Mouse (Mus musculus): ENCODE data around the gene Slc38a6. TPM values are rescaled to one million over a fixed set of nuclear protein-coding genes. Genes with fewer than 3 reads are reported as not detected.

The Slc38a6 gene
- polyA plus RNA-seq, 1 experiment from 2014 or later = 4.5 TPM

DNA sequence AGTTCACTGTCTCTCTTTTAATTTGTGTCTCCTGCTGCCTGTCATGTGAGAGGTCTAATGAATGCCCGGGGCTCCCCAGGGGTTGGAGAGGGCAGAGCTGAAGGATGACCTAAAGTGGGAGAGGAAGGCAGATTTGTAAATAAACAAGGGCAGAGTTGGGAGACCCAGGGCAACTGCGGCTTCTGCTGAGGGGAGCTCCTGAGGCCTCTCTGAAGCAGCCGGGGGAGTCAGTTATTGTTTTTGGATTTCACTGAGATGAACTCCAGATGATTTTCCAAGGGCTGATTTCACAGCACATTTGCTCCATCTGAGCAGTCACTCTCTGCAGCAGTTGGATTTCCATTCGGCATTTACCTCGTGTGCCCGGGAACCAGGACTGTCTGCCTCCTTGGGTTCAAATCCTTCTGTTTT, 107.3 kb downstream of the Slc38a6 start:
- Histone ChIP-seq H3K9me3 (replicated peaks) (no peaks in the 10 kb centered on the region), H3K27ac (ENCODE audit: poor library complexity, severe bottlenecking) (no peak overlapping the region), H3K9ac (no peak overlapping the region), H3K4me1 (replicated peaks) (peaks cover 35% of the 10 kb centered on the region), H3K4me3 (no peak overlapping the region), H3K4me2 (no peak overlapping the region), H3K27me3 (replicated peaks) (no peaks in the 10 kb centered on the region), H3K36me3 (no peaks in the 10 kb centered on the region)
- WGBS = 24% methylated on average over 6 of the region's 6 CpGs
- ATAC-seq (ENCODE audit: insufficient number of reproducible peaks, low FRiP score) = no peak

DNA sequence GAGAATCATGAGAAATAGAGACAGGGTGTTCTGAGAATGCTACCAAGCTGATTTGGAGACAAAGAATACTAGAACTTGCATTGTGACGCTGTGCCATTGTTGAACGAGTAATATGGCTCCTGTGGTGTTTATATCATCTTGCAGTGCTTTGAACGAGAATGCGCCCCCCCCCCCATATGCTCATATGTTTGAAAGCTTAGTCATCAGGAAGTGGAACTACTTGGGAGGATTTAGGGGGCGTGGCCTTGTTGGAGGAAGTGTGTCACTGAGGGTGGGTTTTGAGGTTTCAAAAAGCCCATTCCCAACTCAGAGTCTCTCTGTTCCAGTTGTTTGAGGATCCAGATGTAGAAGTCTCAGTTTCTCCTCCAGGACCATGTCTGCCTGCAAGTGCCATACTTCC, 108.0 kb downstream of the Slc38a6 start:
- ATAC-seq (ENCODE audit: insufficient number of reproducible peaks, low FRiP score) = no peak
- Histone ChIP-seq H3K9me3 (replicated peaks) (no peaks in the 10 kb centered on the region), H3K27me3 (replicated peaks) (no peaks in the 10 kb centered on the region), H3K36me3 (no peaks in the 10 kb centered on the region), H3K4me3 (no peak overlapping the region), H3K4me1 (replicated peaks) (peaks cover 30% of the 10 kb centered on the region), H3K27ac (ENCODE audit: poor library complexity, severe bottlenecking) (no peak overlapping the region), H3K4me2 (no peak overlapping the region), H3K9ac (no peak overlapping the region)
- 82% methylated on average over 5 of the region's 5 CpGs for WGBS

DNA sequence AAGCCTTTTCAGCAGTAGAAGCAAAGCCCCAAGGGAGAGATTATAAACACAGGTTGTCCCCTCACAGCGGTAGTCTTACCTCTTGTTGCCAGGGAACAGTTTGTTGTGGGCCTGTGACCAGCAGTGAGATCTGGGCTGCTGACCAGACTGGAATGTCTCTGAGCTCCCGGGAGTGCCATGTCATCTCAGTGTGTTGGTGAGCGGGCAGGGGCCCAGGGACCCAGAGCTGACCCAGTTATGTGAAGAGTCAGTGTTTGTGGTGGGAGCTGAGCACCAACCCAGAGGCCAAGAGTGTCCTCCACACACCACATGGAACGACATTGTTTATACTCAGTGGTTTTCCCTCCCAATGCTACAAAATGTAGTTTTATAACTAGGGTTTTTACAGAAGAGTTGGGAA, 112.8 kb downstream of the Slc38a6 start:
- Histone ChIP-seq H3K9me3 (replicated peaks) (no peaks in the 10 kb centered on the region), H3K27me3 (replicated peaks) (no peaks in the 10 kb centered on the region), H3K4me1 (replicated peaks) (peaks cover 28% of the 10 kb centered on the region), H3K4me2 (no peak overlapping the region), H3K4me3 (no peak overlapping the region), H3K9ac (no peak overlapping the region), H3K36me3 (no peaks in the 10 kb centered on the region), H3K27ac (ENCODE audit: poor library complexity, severe bottlenecking) (peak overlapping the region; percentile 9; the same call in 1 of the 2 replicates)
- WGBS = 30% methylated on average over 4 of the region's 4 CpGs
- ATAC-seq (ENCODE audit: insufficient number of reproducible peaks, low FRiP score) = no peak

DNA sequence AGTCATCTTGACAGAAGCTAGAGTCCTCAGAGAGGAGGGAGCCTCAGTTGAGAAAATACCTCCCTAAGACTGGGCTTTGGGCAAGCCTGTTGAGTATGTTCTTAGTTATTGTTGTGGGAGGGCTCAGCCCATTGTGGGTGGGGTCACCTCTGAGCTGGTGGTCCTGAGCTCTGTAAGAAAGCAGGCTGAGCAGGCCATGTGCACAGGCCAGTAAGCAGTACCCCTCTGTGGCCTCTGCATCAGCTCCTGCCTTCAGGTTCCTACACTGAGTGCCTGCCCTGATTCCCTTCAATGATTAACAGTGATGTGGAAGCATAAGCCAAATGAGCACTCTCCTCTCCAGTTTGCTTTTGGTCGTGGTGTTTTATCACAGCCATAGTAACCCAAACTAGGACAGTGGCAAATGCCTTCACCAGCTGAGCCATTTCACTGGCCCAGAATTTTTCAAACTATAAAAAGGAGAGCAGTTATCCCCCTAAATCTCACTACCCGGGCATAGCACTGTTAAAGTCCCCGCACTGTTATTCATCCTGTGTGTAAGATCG, 114.0 kb downstream of the Slc38a6 start:
- Histone ChIP-seq H3K9me3 (replicated peaks) (no peaks in the 10 kb centered on the region), H3K27ac (ENCODE audit: poor library complexity, severe bottlenecking) (0 out of 2 replicates have a peak overlapping the region, but pooled peaks have one; percentile 4), H3K36me3 (no peaks in the 10 kb centered on the region), H3K4me3 (no peak overlapping the region), H3K4me1 (replicated peaks) (peaks cover 35% of the 10 kb centered on the region), H3K9ac (no peak overlapping the region), H3K27me3 (replicated peaks) (no peaks in the 10 kb centered on the region), H3K4me2 (no peak overlapping the region)
- WGBS = 68% methylated on average over 4 of the region's 4 CpGs
- no peak for ATAC-seq (ENCODE audit: insufficient number of reproducible peaks, low FRiP score)

DNA sequence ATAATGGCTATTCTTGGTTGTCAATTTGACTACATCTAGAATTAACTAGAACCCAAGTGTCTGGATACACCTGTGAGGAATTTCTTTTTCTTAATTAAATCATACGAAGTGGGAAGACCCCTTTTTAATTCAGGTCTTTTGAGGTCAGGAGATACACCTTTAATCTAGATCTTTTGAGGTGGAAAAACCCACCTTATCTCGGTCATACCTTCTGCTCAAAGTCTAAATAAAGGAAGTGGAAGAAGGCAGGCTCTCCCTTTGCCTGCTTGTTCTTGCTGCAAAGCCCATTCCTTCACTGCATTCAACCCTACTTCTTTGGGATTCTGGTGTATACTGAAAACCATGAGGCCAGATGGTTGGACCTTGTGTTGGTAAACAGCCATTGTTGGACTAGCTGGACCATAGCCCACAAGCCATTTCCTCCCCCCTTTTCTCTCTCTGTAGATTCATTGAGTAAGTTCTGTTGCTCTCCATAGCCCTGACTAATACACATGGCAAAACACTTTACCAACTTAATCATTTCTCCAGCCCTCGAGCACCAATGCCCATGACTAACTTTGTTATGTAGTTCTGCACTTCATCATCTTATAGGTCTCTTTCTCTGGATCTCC, 115.0 kb downstream of the Slc38a6 start:
- Histone ChIP-seq H3K27ac (ENCODE audit: poor library complexity, severe bottlenecking) (peak overlapping the region; percentile 95), H3K36me3 (no peaks in the 10 kb centered on the region), H3K27me3 (replicated peaks) (no peaks in the 10 kb centered on the region), H3K9ac (no peak overlapping the region), H3K4me1 (replicated peaks) (peaks cover 37% of the 10 kb centered on the region), H3K4me2 (no peak overlapping the region), H3K4me3 (no peak overlapping the region), H3K9me3 (replicated peaks) (no peaks in the 10 kb centered on the region)
- WGBS = 65% methylated on average over 3 of the region's 3 CpGs
- no peak for ATAC-seq (ENCODE audit: insufficient number of reproducible peaks, low FRiP score)

DNA sequence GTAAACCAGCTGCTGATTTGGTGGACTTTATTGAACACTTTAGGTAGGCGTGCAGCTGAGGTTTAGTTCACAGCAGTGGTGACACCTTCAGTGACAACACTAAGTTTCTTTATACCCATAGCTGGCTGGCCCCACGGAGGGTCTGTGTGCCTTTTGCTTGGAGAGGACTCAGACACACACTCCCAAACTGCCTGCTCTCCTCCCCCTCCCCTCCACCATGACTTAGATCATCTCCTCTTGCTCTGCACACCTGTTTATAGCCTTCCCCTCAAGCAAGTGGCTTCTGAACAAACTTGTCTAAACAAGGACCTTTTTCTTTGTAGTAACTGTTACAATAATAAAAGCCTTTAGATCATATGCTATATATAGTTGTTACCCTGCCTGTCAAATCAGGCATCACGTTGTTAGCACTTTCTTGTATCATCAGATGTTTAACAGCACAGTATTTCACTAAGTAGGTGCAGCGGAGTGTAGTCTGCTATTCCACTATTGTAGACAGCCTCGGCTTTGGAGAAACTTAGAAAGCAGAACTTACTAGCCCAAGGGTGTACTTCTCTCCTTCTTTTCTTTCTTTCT, 115.6 kb downstream of the Slc38a6 start:
- WGBS = 48% methylated on average over 5 of the region's 5 CpGs
- no peak for ATAC-seq (ENCODE audit: insufficient number of reproducible peaks, low FRiP score)
- H3K9ac ChIP-seq = no peak overlapping the region

DNA sequence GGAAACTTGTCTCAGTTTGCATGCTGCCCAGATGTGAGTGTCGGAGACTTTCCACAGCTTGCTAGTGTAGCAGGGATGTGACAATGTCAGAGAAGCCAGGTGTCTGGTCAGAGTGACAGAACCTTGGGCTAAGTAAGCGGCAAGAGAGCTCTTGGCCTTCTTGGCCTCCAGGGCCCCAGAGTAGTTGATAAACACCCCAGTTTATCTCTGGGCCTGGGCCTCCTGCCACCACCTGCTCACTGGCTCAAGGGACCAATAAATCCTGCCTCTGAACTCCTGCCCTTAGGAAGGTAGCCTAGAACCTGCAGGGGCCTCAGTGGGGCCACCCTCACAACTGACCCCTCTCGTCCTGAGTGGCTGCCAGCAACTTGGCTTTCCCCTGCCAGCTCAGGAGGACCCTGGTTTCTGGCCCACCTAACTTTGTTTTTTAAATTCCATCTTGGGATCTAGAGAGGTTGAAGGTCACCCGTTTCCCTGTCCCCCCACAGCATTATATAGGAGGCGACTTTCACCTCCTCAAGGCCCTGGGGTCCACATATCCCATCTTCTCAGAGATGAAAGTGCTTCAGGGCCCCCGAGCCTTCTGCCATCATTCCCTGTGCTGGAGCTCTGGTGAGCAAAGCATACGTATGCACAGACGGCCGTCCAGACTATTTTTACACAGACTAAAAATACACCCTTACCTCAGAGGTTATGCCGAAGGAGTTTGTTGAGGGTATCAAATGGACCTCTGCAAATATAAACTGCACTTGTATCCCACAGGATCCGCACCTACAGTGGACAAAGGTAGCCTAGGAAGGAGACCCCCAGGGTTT, 116.5 kb downstream of the Slc38a6 start:
- no peaks in the 10 kb centered on the region for H3K36me3 ChIP-seq
- peak overlapping the region; percentile 95 for H3K27ac ChIP-seq (ENCODE audit: poor library complexity, severe bottlenecking)
- WGBS = 39% methylated on average over 11 of the region's 11 CpGs
- ATAC-seq (ENCODE audit: insufficient number of reproducible peaks, low FRiP score) = 0 out of 2 replicates have a peak, but pooled peaks have one; percentile 52
- no peak overlapping the region for H3K4me3 ChIP-seq
- H3K4me2 ChIP-seq = peak overlapping the region; percentile 34
- H3K9me3 ChIP-seq (replicated peaks) = no peaks in the 10 kb centered on the region
- H3K27me3 ChIP-seq (replicated peaks) = no peaks in the 10 kb centered on the region
- H3K4me1 ChIP-seq (replicated peaks) = peaks cover 37% of the 10 kb centered on the region
- H3K9ac ChIP-seq = peak overlapping the region; percentile 49; the same call in 1 of the 2 replicates

More for the DNA sequence above, 115.6 kb downstream of the Slc38a6 start:
- no peak overlapping the region for H3K4me2 ChIP-seq
- peaks cover 37% of the 10 kb centered on the region for H3K4me1 ChIP-seq (replicated peaks)
- H3K27ac ChIP-seq (ENCODE audit: poor library complexity, severe bottlenecking) = peak overlapping the region; percentile 95
- H3K27me3 ChIP-seq (replicated peaks) = no peaks in the 10 kb centered on the region
- H3K9me3 ChIP-seq (replicated peaks) = no peaks in the 10 kb centered on the region
- no peak overlapping the region for H3K4me3 ChIP-seq
- H3K36me3 ChIP-seq = no peaks in the 10 kb centered on the region

Other genes with a start within 250 kb of the Slc38a6 start
- gene Six1, start 232.9 kb upstream of the Slc38a6 start, polyA plus RNA-seq (2016; fragmentation: Nextera tagmentation; extraction: Ambion mirVana) = 0.45 and 0.67 TPM in 2 replicates
- 1.8 and 2.1 TPM in 2 replicates for gene Six4, start 173.3 kb upstream of the Slc38a6 start, polyA plus RNA-seq (2016; fragmentation: Nextera tagmentation; extraction: Ambion mirVana)
- gene Mnat1, start 163.1 kb upstream of the Slc38a6 start, polyA plus RNA-seq (2016; fragmentation: Nextera tagmentation; extraction: Ambion mirVana) = 23.9 and 26.3 TPM in 2 replicates
- gene Trmt5, start 69 bp upstream of the Slc38a6 start, polyA plus RNA-seq (2016; fragmentation: Nextera tagmentation; extraction: Ambion mirVana) = 13.6 and 14.4 TPM in 2 replicates

Measured in heart, embryonic 12.5 days (tissue).